ENCODE assay signal across 8 mouse cellular contexts in the genomic region with DNA sequence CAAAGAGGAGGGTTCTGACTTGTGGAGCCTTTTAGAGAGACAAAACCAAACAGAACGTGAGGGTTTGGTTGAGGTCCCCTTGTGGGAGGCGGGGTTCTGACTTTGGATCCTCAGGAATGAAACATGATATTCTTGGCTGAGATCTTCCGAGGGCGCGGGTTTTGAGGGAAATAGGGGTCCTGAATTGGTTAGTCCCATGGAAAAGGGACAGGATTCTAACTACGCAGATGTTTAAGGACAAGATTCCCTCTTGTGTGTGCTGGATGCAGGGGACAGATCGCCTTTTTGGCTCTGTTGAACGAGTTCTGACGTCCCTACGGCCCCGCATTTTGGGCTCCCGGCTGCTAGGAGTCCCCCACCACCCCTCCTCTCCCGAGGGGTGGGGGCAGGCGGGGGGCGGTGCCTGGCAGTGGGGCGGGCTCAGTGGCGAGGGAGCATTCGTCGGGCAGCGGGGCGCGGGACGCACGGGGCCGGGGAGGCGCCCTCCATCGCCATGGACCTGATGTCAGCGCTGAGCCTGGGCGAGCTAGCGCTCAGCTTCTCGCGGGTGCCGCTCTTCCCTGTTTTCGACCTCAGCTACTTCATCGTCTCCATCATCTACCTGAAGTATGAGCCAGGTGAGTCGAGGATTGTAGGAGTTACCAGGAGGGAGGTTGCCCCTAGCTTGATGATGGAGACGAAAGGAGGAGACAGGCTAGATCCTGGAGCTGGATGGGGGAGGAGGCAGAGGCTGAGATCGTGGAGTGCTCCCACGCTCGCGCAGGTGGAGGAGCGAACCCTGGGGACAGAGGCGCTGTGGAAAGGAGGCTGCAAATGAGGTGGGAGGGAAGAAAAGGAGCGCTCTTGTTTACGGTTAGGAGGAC. TPM values are rescaled to one million over a fixed set of nuclear protein-coding genes. Genes with fewer than 3 reads are reported as not detected.
A peak's percentile ranks its signal among the peaks of the same experiment; 100 is the strongest.
DNase-seq lines count a peak whose midpoint lies in the region; ATAC-seq and TF ChIP-seq lines count a peak whose summit lies in the region.

Gene Tmem38a, plus strand, starts transcription at position 445 of the 863 bp plus-strand sequence.

- TF ChIP-seq CTCF in G1E (IDR thresholded peaks at IDR 0.05; ENCODE audit: low read depth, low read length) = no peak
- TF ChIP-seq CTCF in forebrain, postnatal 0 days (IDR thresholded peaks at IDR 0.05; ENCODE audit: low read depth) = no peak

- intact Hi-C loops in heart, postnatal 36 days (cut with DNase I) = no loop called here

- H3K4me3 ChIP-seq in G1E (ENCODE audit: low read depth, low read length) = peak within 1 kb of the TSS; percentile 76
- peak within 1 kb of the TSS; percentile 70 for H3K4me3 ChIP-seq in forebrain, postnatal 0 days (ENCODE audit: low read depth, low read length)
- H3K4me3 ChIP-seq in lung, embryonic 16.5 days (ENCODE audit: low read length) = peak within 1 kb of the TSS; percentile 62

- peak within 1 kb of the TSS; percentile 62 for H3K9ac ChIP-seq in forebrain, postnatal 0 days
- peak within 1 kb of the TSS; percentile 82 for H3K9ac ChIP-seq in lung, embryonic 16.5 days (ENCODE audit: low read length)

- WGBS in forebrain, postnatal 0 days = under 1% methylated on average over 42 of the region's 45 CpGs
- WGBS in lung, embryonic 16.5 days = under 1% methylated on average over 45 of the region's 45 CpGs

- H3K36me3 ChIP-seq in G1E (replicated peaks) = peaks cover 32% of the 10 kb centered on the region
- peaks cover 22% of the 10 kb centered on the region for H3K36me3 ChIP-seq in forebrain, postnatal 0 days (ENCODE audit: insufficient read depth)
- peaks cover 15% of the 10 kb centered on the region for H3K36me3 ChIP-seq in lung, embryonic 16.5 days (ENCODE audit: control insufficient read depth, insufficient read depth, low read length)

- H3K4me1 ChIP-seq in G1E (ENCODE audit: insufficient read depth, low read depth, low read length) = peaks cover 39% of the 10 kb centered on the region
- peaks cover 13% of the 10 kb centered on the region for H3K4me1 ChIP-seq in forebrain, postnatal 0 days (ENCODE audit: insufficient read depth)
- peaks cover 20% of the 10 kb centered on the region for H3K4me1 ChIP-seq in lung, embryonic 16.5 days (replicated peaks; ENCODE audit: control insufficient read depth, insufficient read depth, low read length)

- H3K4me2 ChIP-seq in forebrain, postnatal 0 days (ENCODE audit: low read depth) = peak within 1 kb of the TSS; percentile 91
- H3K4me2 ChIP-seq in lung, embryonic 16.5 days (ENCODE audit: low read depth, low read length) = peak within 1 kb of the TSS; percentile 97

- no peaks in the 10 kb centered on the region for H3K9me3 ChIP-seq in G1E (replicated peaks)
- no peaks in the 10 kb centered on the region for H3K9me3 ChIP-seq in forebrain, postnatal 0 days (ENCODE audit: low read length)
- no peaks in the 10 kb centered on the region for H3K9me3 ChIP-seq in lung, embryonic 16.5 days (ENCODE audit: control insufficient read depth, low read length)

- peak; percentile 82 for DNase-seq in G1E (ENCODE audit: low spot score)
- DNase-seq in cerebellum, adult 18-20 months = peak; percentile 76 to 81
- peak; percentile 68 for DNase-seq in forebrain, postnatal 0 days
- DNase-seq in heart, postnatal 36 days = peak; percentile 82 to 85
- peak; percentile 85 for DNase-seq in layer of hippocampus, adult 9-11 months
- DNase-seq in ovary, postnatal 10 days (ENCODE audit: low spot score) = peak; percentile 60
- peak; percentile 66 to 71 for DNase-seq in thymus, postnatal 10 days (ENCODE audit: low spot score in 2 of 2)

- peak within 1 kb of the TSS; percentile 81 for H3K27ac ChIP-seq in forebrain, postnatal 0 days (ENCODE audit: low read depth, low read length)
- H3K27ac ChIP-seq in lung, embryonic 16.5 days (ENCODE audit: low read length) = peak within 1 kb of the TSS; percentile 97

- peak; percentile 31 for ATAC-seq in G1E (ENCODE audit: extremely low read depth, insufficient number of reproducible peaks, low FRiP score, poor library complexity, severe bottlenecking)
- peak; percentile 34 for ATAC-seq in forebrain, postnatal 0 days
- peak; percentile 57 for ATAC-seq in lung, embryonic 16.5 days (ENCODE audit: low read depth)

- no peaks in the 10 kb centered on the region for H3K27me3 ChIP-seq in G1E (ENCODE audit: insufficient read depth, low read length)
- H3K27me3 ChIP-seq in forebrain, postnatal 0 days (ENCODE audit: insufficient read depth, low read length) = no peaks in the 10 kb centered on the region
- H3K27me3 ChIP-seq in lung, embryonic 16.5 days (ENCODE audit: control insufficient read depth, insufficient read depth, low read depth, low read length) = no peaks in the 10 kb centered on the region

RNA-seq across cellular contexts. Expression of gene Tmem38a, which starts in this region (rescaled TPM):
- 3.3 and 3.5 TPM in 2 replicates for total RNA-seq in G1E (2014; fragmentation: Nextera tagmentation)
- total RNA-seq in G1E (2017) = 1.6 and 2.6 TPM in 2 replicates
- polyA plus RNA-seq in G1E (2012) = 2.8 and 3.1 TPM in 2 replicates
- total RNA-seq in forebrain, postnatal 0 days (2014; rRNA removed) = 40.2 and 46.0 TPM in 2 replicates
- polyA plus RNA-seq in forebrain, postnatal 0 days (2015; fragmentation: Nextera tagmentation; extraction: Ambion mirVana) = 26.3 and 37.8 TPM in 2 replicates
- total RNA-seq in heart, postnatal 36 days (2021) = 100 to 1,000 TPM; 447 to 482 TPM
- 19.6 and 19.8 TPM in 2 replicates for polyA plus RNA-seq in lung, embryonic 16.5 days (2015; fragmentation: Nextera tagmentation; extraction: Ambion mirVana)

Comparison
In these comparisons a context has a peak if more than half of its experiments do, and no peak if none do; other contexts are left out.
1. Peak in every context shown above with its lines: DNase-seq, ATAC-seq, H3K4me3 ChIP-seq and H3K27ac ChIP-seq.